Mouse (Mus musculus) midbrain, embryonic 13.5 days (tissue): ENCODE data around the gene Tsc22d4. TPM values are rescaled to one million over a fixed set of nuclear protein-coding genes. Genes with fewer than 3 reads are reported as not detected.

ENCODE experiments used
- ATAC-seq: fragments of 200-750 bp; cut with Nextera tagmentation; 2 replicates; pipeline ENCODE4 v1.8.0; 2017; ENCODE audit warnings: mild to moderate bottlenecking, moderate TSS enrichment, moderate library complexity
- H3K27ac ChIP-seq: fragments of 300-500 bp; sonication (generic); 2 replicates; pipeline ENCODE4 v1.5.1; 2015; ENCODE audit warnings: inconsistent platforms, mild to moderate bottlenecking, moderate library complexity
- H3K27me3 ChIP-seq: fragments of 300-500 bp; sonication (generic); 2 replicates; pipeline ENCODE4 v1.6.1; 2015; ENCODE audit warnings: mild to moderate bottlenecking, inconsistent platforms
- H3K36me3 ChIP-seq: fragments of 300-500 bp; sonication (generic); 2 replicates; pipeline ENCODE4 v1.6.1; 2015; ENCODE audit warnings: mild to moderate bottlenecking, inconsistent platforms
- H3K4me1 ChIP-seq: fragments of 300-500 bp; sonication (generic); replicated peaks from 2 replicates; pipeline ENCODE4 v1.6.1; 2015; ENCODE audit warnings: inconsistent platforms
- H3K4me2 ChIP-seq: fragments of 300-500 bp; sonication (generic); replicated peaks from 2 replicates; pipeline ENCODE4 v1.6.1; 2015; ENCODE audit warnings: moderate library complexity, mild to moderate bottlenecking, inconsistent platforms
- H3K4me3 ChIP-seq: fragments of 300-500 bp; sonication (generic); replicated peaks from 2 replicates; pipeline ENCODE4 v1.5.1; 2015; ENCODE audit warnings: mild to moderate bottlenecking, inconsistent platforms
- H3K9ac ChIP-seq: fragments of 300-500 bp; sonication (generic); replicated peaks from 2 replicates; pipeline ENCODE4 v1.6.1; 2015; ENCODE audit warnings: mild to moderate bottlenecking, inconsistent platforms
- H3K9me3 ChIP-seq: fragments of 300-500 bp; sonication (generic); 2 replicates; pipeline ENCODE4 v1.6.1; 2016; ENCODE audit warnings: mild to moderate bottlenecking, inconsistent platforms
- whole genome bisulfite sequencing: fragments of 180-500 bp; shearing (Covaris S2); methylation state at CpG from one replicate; pipeline ENCODE4 v1.1.7; 2015; 5-methylcytosine and 5-hydroxymethylcytosine counted together
- polyA plus RNA-seq: library from polyadenylated mRNA; unstranded; fragments of >200 nt; fragmentation: Nextera tagmentation; extraction: Ambion mirVana; gene quantifications from 2 replicates; pipeline ENCODE4 v1.2.1, GENCODE M21; 2015

Tsc22d4 gene
- polyA plus RNA-seq, 1 experiment from 2014 or later: 54.0 TPM

GRCm38 (mm10) chr5:137776408-137776918, 30.9 kb downstream of the Tsc22d4 start:
- H3K4me2 ChIP-seq: no peak overlapping the region
- H3K36me3 ChIP-seq: peaks cover 15% of the 10 kb centered on the region
- 54% methylated on average over 5 of the region's 5 CpGs for WGBS
- H3K27ac ChIP-seq: no peak overlapping the region
- H3K27me3 ChIP-seq: no peaks in the 10 kb centered on the region
- H3K9ac ChIP-seq: no peak overlapping the region
- no peak for ATAC-seq
- peaks cover 21% of the 10 kb centered on the region for H3K4me1 ChIP-seq
- no peak overlapping the region for H3K4me3 ChIP-seq
- H3K9me3 ChIP-seq: no peaks in the 10 kb centered on the region

GRCm38 (mm10) chr5:137777267-137777845, 31.8 kb downstream of the Tsc22d4 start:
- no peak overlapping the region for H3K27ac ChIP-seq
- no peak overlapping the region for H3K4me3 ChIP-seq
- H3K4me2 ChIP-seq: no peak overlapping the region
- peaks cover 24% of the 10 kb centered on the region for H3K36me3 ChIP-seq
- no peaks in the 10 kb centered on the region for H3K9me3 ChIP-seq
- peaks cover 29% of the 10 kb centered on the region for H3K4me1 ChIP-seq
- 88% methylated on average over 7 of the region's 7 CpGs for WGBS
- H3K27me3 ChIP-seq: no peaks in the 10 kb centered on the region
- ATAC-seq: no peak
- no peak overlapping the region for H3K9ac ChIP-seq

- Histone ChIP-seq H3K9ac (peak within 1 kb of the TSS; percentile 92), H3K4me2 (peak within 1 kb of the TSS; percentile 99), H3K36me3 (peaks cover 36% of the 10 kb centered on the region), H3K27me3 (no peaks in the 10 kb centered on the region), H3K9me3 (no peaks in the 10 kb centered on the region), H3K4me3 (peak within 1 kb of the TSS; percentile 94), H3K4me1 (peaks cover 42% of the 10 kb centered on the region), H3K27ac (peak within 1 kb of the TSS; percentile 92)
- WGBS: 0% methylated on average over 31 of the region's 31 CpGs
- peak; percentile 97 for ATAC-seq
These were observed 33.1 kb downstream of the Tsc22d4 start, which contains the start of gene Ppp1r35 for GRCm38 (mm10) chr5:137778635-137779034. Gene Ppp1r35 (plus strand): TSS chr5:137778849.

GRCm38 (mm10) chr5:137779053-137779933, 33.8 kb downstream of the Tsc22d4 start:
- Histone ChIP-seq H3K4me1 (peaks cover 49% of the 10 kb centered on the region), H3K9me3 (no peaks in the 10 kb centered on the region), H3K36me3 (peaks cover 43% of the 10 kb centered on the region), H3K27ac (peak overlapping the region; percentile 92), H3K4me3 (peak overlapping the region; percentile 94), H3K27me3 (no peaks in the 10 kb centered on the region), H3K4me2 (peak overlapping the region; percentile 99), H3K9ac (peak overlapping the region; percentile 92)
- under 1% methylated on average over 65 of the region's 83 CpGs for WGBS
- ATAC-seq: peak; percentile 35

- H3K4me2 ChIP-seq: no peak overlapping the region
- ATAC-seq: no peak
- no peaks in the 10 kb centered on the region for H3K27me3 ChIP-seq
- H3K9me3 ChIP-seq: no peaks in the 10 kb centered on the region
- peaks cover 48% of the 10 kb centered on the region for H3K36me3 ChIP-seq
- H3K9ac ChIP-seq: no peak overlapping the region
- 98% methylated on average over 7 of the region's 7 CpGs for WGBS
- peaks cover 60% of the 10 kb centered on the region for H3K4me1 ChIP-seq
- no peak overlapping the region for H3K4me3 ChIP-seq
- H3K27ac ChIP-seq: no peak overlapping the region
These were observed 36.1 kb downstream of the Tsc22d4 start for GRCm38 (mm10) chr5:137781661-137782060.

- Histone ChIP-seq H3K27ac (no peak overlapping the region), H3K4me3 (peak overlapping the region; percentile 84), H3K9ac (peak overlapping the region; percentile 98), H3K9me3 (no peaks in the 10 kb centered on the region), H3K4me1 (peaks cover 63% of the 10 kb centered on the region), H3K4me2 (peak overlapping the region; percentile 98), H3K36me3 (peaks cover 48% of the 10 kb centered on the region), H3K27me3 (peaks cover under 1% of the 10 kb centered on the region; the same call in 1 of the 2 replicates)
- no peak for ATAC-seq
- 85% methylated on average over 13 of the region's 13 CpGs for WGBS
These were observed 37.4 kb downstream of the Tsc22d4 start for GRCm38 (mm10) chr5:137782776-137783522.

- Histone ChIP-seq H3K9me3 (no peaks in the 10 kb centered on the region), H3K36me3 (peaks cover 48% of the 10 kb centered on the region), H3K4me2 (peak overlapping the region; percentile 98), H3K9ac (peak overlapping the region; percentile 98), H3K27ac (peak overlapping the region; percentile 19), H3K4me3 (peak overlapping the region; percentile 84), H3K27me3 (peaks cover 9% of the 10 kb centered on the region), H3K4me1 (peaks cover 66% of the 10 kb centered on the region)
- no peak for ATAC-seq
- 68% methylated on average over 9 of the region's 9 CpGs for WGBS
These were observed 38.5 kb downstream of the Tsc22d4 start for GRCm38 (mm10) chr5:137783901-137784540.

- peak overlapping the region; percentile 98 for H3K9ac ChIP-seq
- H3K27ac ChIP-seq: peak overlapping the region; percentile 98
- peak overlapping the region; percentile 84 for H3K4me3 ChIP-seq
- peaks cover 12% of the 10 kb centered on the region for H3K27me3 ChIP-seq
- peaks cover 64% of the 10 kb centered on the region for H3K4me1 ChIP-seq
- H3K36me3 ChIP-seq: peaks cover 48% of the 10 kb centered on the region
- no peaks in the 10 kb centered on the region for H3K9me3 ChIP-seq
- 87% methylated on average over 14 of the region's 14 CpGs for WGBS
- H3K4me2 ChIP-seq: peak overlapping the region; percentile 98
- no peak for ATAC-seq
These were observed 39.0 kb downstream of the Tsc22d4 start for GRCm38 (mm10) chr5:137784546-137784945.

GRCm38 (mm10) chr5:137785164-137786031, 39.9 kb downstream of the Tsc22d4 start:
- 1% methylated on average over 59 of the region's 62 CpGs for WGBS
- peaks cover 55% of the 10 kb centered on the region for H3K4me1 ChIP-seq
- ATAC-seq: peak; percentile 17
- peaks cover 12% of the 10 kb centered on the region for H3K27me3 ChIP-seq
- H3K4me3 ChIP-seq: peak overlapping the region; percentile 84
- no peaks in the 10 kb centered on the region for H3K9me3 ChIP-seq
- peaks cover 44% of the 10 kb centered on the region for H3K36me3 ChIP-seq
- H3K27ac ChIP-seq: peak overlapping the region; percentile 98
- H3K4me2 ChIP-seq: peak overlapping the region; percentile 98
- peak overlapping the region; percentile 98 for H3K9ac ChIP-seq

- H3K27ac ChIP-seq: peak overlapping the region; percentile 98
- H3K4me2 ChIP-seq: peak overlapping the region; percentile 98
- peaks cover 35% of the 10 kb centered on the region for H3K36me3 ChIP-seq
- H3K27me3 ChIP-seq: peaks cover 12% of the 10 kb centered on the region
- H3K4me1 ChIP-seq: peaks cover 47% of the 10 kb centered on the region
- under 1% methylated on average over 77 of the region's 79 CpGs for WGBS
- H3K9ac ChIP-seq: peak overlapping the region; percentile 98
- H3K4me3 ChIP-seq: peak overlapping the region; percentile 84
- peak; percentile 81 for ATAC-seq
- H3K9me3 ChIP-seq: no peaks in the 10 kb centered on the region
These were observed 40.8 kb downstream of the Tsc22d4 start for GRCm38 (mm10) chr5:137786109-137786942.
